Mouse (Mus musculus) cerebellum, adult (tissue): ENCODE measurements around the gene Mast3.

ENCODE experiments used
- ATAC-seq: cut with Nextera tagmentation; 2 replicates; pipeline ENCODE4 v1.9.2; 2017; ENCODE audit warnings: mild to moderate bottlenecking, moderate library complexity, mixed read lengths; ENCODE audit not compliant: insufficient number of reproducible peaks, low FRiP score, low TSS enrichment

Gene Mast3

DNA sequence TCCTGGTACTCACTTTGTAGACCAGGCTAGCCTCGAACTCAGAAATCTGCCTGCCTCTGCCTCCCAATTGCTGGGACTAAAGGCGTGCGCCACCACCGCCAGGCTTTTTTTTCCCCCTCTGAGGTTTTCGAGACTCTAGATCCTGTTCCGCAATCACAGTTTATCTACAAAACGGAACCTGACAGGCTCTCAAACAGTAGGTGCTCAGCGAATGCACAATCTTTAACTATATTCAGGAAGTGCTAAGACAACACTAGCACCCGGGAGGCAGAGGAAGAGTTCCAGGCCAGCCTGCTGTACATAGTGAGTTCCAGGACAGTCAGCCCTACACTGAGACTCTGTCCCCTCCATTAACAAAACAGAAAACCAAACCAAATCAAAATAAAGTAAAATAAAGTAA lies 39.5 kb downstream of the Mast3 start:
- ATAC-seq: no peak

- no peak for ATAC-seq
Measured at GRCm38 (mm10) chr8:70764676-70765075, 40.2 kb downstream of the Mast3 start.

DNA sequence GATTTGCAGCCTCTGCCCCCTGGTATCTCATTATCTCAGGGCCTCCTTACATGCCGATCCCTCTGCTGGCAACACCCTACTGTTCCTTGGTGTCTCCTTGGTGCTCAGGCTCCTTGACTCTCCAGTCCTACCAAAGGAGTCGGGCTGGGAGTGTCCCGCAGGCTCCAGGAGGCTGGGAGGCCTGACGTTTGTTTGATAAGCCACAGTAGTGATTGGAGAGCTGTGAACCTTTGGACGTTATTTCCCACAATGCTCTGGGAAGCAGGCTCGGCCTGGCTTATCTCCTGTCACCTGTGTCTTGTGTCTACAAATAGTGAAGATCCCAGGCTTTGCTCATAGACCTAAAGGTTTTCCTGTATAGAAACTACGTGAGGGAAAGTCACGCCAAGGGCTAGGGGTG lies 40.8 kb downstream of the Mast3 start:
- no peak for ATAC-seq

GRCm38 (mm10) chr8:70763354-70763753 lies 41.5 kb downstream of the Mast3 start:
- ATAC-seq: no peak

DNA sequence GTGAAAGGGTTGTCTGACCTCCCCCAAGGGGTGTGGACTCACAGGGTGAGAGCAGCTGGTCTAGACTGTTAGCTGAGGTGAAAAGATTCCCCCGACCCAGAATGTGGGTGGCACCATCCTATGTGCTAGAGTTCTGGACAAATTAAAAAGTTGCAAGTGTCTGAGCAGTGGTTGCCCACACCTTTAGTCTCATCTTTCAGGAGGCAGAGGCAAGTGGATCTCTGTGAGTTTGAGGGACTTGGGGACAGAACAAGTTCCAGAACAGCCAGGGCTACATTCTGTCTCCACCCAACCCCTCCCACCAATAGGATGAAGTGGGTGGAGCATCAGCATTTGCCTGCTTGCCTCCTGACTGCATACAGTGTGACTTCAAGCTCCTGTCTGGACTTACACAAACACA lies 42.7 kb downstream of the Mast3 start:
- no peak for ATAC-seq

GRCm38 (mm10) chr8:70760775-70761406 lies 44.0 kb downstream of the Mast3 start, which contains the start of gene Mpv17l2:
TSS of gene Mpv17l2 (minus strand) at chr8:70760946.
- peak; percentile 91 for ATAC-seq

DNA sequence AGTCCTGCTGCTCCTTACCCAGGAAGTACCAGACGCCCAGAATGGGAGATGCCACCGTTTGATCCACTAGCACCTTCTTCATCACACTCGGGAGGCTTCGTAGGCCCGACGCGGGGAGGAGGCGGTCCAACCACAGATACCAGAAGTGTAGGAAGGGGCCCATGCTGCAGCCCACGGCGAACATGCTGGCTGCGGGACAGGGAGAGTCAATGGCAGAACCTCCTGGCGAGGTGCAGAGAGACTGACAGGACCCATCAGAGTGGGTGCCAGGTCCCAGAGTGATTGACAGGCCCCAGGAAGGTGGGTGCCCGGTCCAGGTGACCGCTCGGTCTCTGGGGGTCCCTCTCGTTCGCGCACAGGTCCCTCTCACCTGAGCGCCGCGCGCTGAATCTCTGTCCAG lies 44.5 kb downstream of the Mast3 start:
- ATAC-seq: no peak; the same call in 1 of the 2 replicates

GRCm38 (mm10) chr8:70758616-70759561 lies 46.0 kb downstream of the Mast3 start:
- no peak for ATAC-seq

DNA sequence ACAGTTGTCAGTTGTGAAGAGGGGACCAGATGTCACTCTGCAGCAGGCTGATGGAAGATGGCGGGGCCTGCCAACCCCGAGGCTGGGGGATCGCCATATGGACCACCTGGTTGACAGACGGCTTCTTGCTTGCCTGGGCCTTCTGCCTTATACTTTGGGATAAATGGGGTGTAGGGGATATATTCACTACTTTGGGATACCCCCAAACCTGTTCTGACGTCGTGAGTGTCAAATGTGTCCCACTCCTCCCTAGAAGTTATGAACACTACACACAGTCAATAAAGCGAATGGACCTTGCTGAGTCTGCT lies 46.6 kb downstream of the Mast3 start:
- ATAC-seq: no peak

DNA sequence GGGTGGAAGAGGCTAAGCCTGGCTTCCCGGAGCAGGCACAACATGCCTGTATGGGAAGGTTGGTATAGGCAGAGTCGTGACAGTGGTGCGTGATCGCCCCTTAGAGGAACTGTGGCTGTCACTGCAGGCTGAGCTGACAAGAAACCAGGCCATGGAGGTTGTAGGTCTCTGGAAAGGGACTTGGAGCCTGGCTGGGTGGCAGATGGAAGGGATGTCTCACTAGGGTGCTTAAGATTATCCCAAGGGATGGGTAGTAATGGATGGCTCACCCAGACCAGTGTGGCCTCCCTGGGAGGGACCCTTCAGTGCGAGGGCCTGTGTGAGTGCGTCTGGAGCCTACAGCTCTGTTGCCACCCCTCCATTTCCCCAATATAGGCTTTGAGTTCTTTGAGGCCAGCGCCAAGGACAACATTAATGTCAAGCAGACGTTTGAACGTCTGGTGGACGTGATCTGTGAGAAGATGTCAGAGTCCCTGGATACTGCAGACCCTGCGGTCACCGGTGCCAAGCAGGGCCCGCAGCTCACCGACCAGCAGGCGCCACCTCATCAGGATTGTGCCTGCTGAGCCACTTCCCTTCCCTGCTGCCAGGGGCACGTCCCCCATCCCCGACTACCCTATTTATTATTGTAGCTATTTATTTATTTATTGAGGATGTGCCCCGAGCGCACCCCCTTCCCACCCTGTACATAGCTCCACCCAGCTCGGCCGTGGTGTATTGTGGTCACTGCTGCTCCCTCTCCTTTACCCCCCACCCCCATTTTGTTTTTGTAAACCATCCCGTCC lies 47.1 kb downstream of the Mast3 start:
- no peak for ATAC-seq

DNA sequence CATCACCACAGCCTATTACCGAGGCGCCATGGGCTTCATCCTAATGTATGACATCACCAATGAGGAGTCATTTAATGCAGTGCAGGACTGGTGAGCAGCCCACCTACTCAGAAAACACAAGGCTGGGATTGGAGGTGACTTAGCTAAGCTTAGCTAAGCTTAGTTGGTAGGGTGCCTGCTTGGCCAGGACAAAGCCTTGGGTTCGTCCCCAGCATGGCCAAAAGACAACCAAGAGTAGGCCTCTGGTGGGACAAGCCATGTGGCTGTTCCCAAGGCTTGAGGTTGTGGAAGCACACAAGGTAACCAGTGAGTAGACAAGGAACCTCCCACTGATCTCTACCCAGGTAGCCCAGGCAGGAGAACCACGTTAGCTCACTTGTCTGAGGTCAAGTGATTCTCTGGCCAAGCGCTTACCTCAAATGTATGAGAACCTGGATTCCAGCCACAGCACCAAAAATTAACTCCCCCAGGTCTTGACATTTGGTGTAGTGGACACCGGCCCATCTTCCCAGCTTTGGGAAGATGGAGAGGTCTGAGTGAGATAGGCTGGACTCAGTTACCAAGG lies 48.3 kb downstream of the Mast3 start:
- no peak for ATAC-seq

DNA sequence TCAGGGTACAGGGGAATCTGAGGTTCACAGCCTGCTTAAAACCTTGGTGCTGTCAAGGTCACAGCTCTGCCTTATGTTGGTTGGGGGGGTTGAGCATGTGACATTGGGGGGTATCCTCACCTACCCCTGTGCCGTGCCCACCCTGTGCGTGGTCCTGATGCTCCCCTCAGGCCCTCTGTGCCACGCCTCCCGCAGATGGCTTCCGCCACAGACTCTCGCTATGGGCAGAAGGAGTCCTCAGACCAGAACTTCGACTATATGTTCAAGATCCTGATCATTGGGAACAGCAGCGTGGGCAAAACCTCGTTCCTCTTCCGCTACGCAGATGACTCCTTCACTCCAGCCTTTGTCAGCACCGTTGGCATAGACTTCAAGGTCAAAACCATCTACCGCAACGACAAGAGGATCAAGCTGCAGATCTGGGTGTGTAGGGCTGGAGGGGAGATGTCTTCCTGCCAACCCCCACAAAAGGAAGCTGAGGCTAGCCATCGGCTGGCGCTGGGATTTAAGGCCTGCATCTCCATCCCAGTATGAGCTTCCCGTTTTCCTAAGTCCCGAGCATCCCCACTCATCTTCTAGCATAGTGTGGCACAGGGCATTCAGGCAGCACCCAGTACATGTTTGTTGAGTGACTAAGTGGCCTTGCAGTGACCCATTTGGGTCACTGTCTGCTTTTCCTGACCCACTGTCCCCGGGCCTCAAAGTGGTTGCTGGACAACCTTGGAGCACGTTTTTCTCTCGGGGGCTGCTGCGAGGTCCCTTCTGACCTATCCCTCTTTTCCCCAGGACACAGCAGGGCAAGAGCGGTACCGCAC lies 49.0 kb downstream of the Mast3 start:
- no peak for ATAC-seq

DNA sequence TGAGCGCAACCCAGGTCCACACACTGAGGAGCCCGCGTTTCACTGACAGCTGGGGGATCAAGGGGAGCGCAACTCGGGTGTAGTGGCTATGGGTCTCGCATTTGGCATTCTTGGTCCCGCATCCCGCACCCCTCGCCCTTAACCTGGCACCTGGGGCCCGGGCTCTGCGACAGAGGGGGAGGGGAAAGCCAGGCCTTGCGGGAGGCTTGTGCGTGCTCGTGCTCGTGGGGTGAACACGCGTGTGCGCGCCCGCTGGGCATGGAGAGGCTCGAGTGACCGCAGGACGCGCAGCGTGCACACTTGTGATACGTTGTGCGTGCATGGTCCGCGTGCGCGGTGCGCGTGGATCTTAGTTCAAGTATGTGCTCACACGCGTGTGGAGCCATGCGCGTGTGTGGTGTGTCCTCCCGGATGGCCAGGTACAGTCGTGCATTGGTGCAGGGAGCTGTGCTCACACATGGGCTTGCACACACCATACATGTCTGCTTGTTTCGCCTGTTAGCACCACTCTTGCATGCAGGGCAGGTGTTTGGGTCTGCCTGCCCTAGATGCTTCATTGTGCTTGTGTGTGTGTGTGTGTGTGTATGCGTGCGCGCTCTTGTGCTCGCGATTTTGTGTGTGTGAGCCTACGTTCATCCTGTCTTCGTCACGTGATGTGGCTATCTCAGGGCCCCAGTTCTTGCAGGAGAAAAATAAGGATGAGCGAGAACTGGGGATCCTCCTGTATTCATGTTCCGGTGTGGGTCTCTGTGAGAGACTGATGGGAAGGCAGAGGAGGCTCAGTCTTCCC lies 49.8 kb downstream of the Mast3 start:
- peak; percentile 32 for ATAC-seq

DNA sequence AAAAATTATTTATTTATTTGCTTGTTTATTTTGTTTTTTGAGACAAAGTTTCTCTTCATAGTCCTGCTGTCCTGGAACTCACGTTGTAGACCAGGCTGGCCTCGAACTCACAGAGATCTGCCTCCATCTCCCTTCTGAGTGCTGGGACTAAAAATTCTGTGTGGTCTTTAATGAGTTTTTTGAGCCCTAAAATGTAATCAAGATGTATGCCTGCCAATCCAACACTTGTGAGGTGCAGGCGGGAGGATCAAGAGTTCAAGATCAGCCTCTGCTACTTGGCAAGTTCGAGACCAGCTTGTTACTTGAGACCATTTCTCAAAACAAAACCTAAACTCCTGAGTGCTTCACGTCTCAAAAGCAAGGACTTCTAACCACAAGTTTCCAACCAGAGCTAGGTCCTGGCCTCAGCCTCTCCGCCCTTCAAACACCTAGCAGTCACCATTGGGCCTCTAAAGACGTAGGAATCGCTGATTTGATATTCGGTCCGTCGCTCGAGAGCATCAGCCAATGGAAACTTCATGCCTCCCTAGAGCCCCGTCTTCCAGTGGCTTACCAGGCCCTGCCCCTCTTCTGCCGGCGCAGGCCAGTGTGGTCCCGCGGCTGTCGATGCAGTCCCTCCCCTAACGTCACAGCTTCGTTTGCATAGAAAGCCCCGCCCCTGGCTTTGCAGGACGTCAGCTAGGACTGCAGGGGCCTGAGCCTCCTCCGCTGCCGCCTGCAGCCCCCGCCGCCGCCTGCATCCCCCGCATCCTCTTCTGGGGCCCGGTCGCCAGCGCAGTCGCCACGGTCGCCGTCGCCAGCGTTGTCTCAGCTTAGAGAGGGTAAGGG lies 50.6 kb downstream of the Mast3 start, which contains the start of gene Rab3a:
Rab3a (plus strand) TSS at position 637 of the 828 bp plus-strand sequence.
- ATAC-seq: peak; percentile 94

GRCm38 (mm10) chr8:70753151-70753550 lies 51.7 kb downstream of the Mast3 start:
- no peak for ATAC-seq

GRCm38 (mm10) chr8:70752000-70752764 lies 52.7 kb downstream of the Mast3 start:
- ATAC-seq: no peak

DNA sequence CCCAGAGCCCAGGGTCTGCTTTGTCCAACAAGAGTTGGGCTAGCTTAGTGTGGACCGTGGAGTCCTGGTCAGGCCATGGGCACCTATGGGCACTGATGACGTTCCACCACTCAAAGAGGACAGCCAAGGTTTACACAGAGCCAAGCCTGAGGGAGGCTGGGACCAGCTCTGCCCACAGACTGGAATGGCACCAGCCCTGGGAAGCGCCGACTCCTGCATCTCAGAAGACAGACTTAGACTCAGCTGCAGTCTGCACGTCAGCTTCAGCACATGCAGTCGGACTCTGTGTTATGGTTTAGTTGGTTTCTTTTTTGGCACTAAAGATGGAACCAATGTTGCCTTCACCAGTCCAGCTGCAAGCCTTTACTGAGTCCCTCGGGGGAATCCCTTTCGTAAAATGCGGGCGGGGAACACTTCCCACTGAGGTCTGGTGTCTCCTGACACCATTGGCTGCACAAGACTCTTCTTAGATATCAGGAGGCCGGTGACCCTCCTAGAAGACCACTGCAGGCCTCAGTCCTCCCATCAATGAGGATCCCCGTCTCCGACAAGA lies 54.6 kb downstream of the Mast3 start:
- ATAC-seq: no peak
